Mouse (Mus musculus) v-Abl transformed pro-B cells (cell line): ENCODE measurements around the gene Meis1.

Experiments used
- in situ Hi-C, 2 experiments: fragments of 400-800 bp; cut with MboI; formaldehyde crosslinking; loops; one replicate each; pipeline ENCODE4 v1.15.1; 2025; ENCODE audit not compliant: unreplicated experiment in 2 of 2

Meis1 gene

DNA sequence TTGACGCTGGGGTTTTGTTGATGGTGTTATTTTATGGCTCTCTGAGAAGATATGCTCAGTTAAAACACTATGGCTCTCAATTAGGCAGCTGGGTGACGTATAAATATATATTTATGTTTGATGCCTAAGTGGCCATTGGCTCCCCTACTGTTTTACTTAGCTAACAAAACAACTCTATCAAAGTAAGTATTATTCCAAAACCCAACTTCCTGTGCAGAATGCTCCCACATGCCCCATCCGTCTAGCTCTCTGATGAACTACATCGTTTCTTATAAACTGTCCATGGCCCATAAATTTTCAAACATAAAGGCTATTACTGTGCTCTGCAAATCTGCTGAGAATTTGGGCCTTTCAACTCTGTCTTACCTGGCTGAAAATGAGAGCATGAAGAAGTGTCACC lies 168.0 kb downstream of the Meis1 start:
- in situ Hi-C loops = no loop called here

DNA sequence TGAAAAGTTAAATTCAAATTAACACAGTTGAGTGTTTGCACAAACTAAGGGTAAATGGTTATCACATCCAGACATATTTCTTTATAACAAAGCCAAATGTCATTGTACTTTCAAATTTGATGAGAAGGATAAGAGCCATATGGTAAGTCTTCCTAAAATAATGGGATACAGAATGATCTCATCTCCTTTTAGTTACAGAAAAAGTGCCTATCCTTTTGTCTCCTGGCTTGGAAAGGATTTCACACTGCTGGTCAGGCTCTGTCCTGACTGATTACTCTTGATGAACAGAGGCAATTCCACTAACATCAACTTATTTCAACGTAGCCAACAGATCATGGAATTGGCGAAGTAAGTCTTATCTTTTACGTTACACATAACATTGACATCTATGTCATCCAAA lies 171.1 kb downstream of the Meis1 start:
- in situ Hi-C loops = no loop called here

DNA sequence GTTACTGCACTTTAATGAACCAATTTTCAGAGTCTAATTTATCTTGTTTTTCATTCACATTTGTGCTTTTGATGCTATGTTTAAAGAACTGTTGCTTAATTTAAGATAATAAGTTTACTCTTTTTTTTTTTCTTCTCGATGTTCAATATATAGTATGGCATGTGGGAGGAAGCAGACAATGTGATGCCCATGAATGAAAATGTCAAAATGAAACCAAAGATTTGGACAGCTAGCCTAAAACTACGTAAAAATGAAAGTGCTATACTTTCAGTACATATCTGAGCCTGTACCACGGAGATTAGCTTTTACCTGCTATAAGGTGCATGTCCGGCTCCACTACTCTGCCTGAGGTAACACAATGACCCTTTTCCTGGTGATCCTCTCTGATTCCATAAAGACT lies 172.3 kb downstream of the Meis1 start:
- in situ Hi-C loops = no loop called here

DNA sequence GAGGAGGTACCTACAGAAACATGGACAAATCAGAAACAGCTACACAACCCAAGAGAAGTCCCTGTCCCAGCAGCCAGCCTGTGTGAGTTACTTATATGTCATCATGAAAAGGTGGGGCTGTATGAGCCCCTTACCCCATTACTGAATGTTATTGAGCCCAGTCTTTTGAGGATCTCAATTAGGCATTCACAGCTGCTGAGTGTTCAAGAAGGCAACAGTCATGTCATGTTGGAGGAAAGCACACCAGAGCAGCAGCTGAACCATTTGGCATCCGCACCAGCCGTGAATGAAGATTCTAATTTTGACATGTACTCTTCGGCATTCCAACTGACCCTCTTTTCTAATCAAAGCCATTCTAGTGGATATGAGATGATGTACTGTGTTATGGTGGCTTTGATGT lies 172.9 kb downstream of the Meis1 start:
- in situ Hi-C loops = no loop called here

DNA sequence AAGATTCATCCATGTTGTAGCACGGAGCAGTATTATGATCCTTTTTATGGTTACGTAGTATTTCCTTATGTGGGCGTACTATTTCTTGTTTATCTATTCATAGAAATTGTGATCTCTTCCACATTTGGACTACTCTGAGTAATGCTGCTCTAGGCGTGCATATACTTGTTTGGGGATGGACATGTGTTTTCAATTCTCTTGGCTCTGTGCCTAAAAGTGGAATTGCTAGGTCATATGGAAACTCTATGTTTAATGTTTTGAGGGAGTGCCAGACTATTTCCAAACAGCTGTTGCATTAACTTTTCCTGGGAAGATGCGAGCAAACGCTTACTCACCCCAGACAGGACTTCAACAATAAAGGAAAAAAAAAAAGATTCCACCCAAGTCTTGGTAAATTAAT lies 173.3 kb downstream of the Meis1 start:
- in situ Hi-C loops = no loop called here

DNA sequence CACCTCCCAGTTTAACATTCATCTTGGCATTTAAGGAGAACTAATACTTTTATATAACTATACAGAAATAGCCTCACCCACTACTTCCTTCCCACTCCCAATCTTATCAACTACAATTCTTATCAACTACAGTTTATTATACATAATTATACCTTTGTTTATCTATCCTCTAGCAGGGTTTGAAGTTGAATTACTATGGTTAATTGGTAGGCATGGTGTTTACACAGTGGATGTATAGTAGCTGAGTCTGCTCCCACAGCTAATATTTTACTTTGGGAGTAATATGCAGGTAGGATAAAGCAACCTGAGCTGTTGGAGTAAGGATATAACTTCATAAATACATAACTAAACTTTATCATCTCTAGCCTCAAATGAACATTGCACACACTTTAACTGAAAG lies 188.7 kb downstream of the Meis1 start:
- in situ Hi-C loops = no loop called here
